Mouse (Mus musculus) cerebellum, adult 8-10 months (tissue): ENCODE measurements around the gene Syne3.

Source experiments
- DNase-seq: peaks from one replicate; pipeline ENCODE4 v3.0.0; 2022

The Syne3 gene

DNA sequence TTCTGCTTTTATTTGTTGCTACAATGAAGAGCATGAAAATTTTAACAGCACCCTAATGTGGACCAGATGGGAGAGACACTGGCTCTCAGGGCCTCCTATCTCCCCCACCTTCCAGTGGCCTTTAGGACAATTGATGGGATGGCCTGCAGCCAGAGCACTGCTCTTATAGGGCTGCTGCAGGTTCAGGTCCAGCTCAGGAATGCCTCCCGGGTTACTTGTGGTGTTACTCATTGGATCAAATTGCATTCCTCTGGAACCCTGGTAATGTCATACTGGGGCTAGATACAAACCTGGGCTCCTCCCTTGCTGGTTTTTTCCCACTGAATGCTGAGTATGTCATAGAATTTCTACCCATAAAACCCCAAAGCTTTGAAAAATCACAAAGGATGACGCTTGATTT, 90.4 kb downstream of the Syne3 start:
- no peak for DNase-seq

DNA sequence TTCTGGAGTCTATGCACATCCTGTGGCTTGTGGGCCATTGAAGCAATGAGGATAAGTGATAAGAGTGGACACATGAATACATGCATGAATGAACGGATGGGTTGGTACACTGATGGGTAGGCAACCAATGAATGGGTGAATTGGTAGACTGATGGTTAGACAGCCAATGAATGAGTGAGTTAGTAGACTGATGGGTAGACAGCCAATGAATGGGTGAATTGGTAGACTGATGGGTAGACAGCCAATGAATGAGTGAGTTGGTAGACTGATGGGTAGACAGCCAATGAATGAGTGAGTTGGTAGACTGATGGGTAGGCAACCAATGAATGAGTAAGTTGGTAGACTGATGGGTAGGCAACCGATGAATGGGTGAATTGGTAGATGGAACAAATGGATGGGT, 91.7 kb downstream of the Syne3 start:
- DNase-seq: no peak

DNA sequence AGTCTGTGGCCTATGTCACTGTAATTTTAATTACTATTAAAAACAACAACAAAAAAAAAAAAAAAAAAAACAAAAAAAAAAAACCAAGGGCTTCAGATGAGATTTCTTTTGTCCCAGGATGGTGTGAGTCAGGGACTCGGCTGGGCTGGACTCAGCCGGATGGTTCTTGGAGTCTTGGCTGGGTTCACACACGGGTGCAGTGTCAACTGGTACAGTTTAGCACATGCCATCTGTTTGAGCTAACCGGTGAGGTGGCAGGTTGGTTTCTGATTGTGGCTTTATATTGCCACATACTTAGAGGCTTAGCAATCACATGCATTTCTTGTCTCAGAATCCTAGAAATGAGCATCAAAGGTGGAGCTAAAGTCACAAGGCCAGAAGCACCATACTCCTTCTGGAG, 92.3 kb downstream of the Syne3 start:
- no peak for DNase-seq

DNA sequence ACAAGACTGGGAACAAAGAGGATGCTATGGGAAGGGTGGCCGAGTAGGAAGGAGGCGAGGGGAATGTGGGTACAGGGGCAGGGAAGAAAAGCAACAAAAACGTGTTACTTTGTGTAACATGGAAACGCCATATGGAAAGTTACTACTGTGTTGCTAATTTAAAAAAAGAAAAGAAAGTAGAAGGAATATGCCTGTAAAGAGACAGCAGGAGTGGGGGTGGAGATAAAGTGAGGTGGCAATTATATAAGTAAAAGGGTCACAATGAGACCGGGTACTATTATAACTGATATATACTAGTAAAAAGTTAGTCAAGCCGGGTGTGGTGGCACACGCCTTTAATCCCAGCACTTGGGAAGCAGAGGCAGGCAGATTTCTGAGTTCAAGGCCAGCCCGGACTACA, 92.8 kb downstream of the Syne3 start:
- DNase-seq: no peak

DNA sequence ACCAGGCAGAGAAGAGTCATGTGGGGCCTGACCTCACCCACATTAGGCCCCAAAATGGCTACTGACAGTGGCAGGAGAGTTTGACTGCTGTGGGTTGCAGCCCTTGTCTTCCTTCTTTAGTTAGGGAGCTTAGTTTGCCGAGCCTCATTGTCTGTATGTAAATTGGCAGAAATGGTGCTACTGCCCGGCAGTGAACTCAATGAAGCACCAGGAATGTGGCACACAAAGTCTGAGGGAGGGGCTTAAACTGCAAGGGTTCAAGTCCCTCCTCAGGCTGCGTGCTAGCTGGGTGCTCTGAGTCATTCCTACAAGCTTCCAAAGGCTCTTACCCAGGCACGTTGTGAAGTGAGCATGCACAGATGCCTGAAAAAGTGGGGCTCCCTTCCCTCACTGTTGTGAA, 93.9 kb downstream of the Syne3 start:
- no peak for DNase-seq

DNA sequence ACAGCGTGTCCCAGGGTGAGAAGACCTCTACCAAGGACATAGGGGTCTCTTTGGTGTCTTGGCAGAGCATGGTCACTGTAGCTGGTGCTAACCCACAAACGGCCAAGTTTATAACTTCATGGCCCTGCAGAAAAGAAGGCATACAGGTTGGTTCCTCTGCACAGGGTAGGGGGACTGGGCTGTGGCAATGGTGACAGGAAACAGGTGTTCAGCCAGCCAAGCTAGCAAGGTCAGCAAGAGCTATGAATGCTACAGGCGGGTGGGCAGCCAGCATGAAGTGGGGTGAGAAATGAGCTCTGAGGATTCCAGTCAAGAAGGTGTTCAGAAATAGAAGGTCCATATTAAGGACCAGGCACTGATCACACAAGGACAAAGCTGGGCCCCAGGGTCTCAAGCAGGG, 96.6 kb downstream of the Syne3 start:
- DNase-seq: no peak

DNA sequence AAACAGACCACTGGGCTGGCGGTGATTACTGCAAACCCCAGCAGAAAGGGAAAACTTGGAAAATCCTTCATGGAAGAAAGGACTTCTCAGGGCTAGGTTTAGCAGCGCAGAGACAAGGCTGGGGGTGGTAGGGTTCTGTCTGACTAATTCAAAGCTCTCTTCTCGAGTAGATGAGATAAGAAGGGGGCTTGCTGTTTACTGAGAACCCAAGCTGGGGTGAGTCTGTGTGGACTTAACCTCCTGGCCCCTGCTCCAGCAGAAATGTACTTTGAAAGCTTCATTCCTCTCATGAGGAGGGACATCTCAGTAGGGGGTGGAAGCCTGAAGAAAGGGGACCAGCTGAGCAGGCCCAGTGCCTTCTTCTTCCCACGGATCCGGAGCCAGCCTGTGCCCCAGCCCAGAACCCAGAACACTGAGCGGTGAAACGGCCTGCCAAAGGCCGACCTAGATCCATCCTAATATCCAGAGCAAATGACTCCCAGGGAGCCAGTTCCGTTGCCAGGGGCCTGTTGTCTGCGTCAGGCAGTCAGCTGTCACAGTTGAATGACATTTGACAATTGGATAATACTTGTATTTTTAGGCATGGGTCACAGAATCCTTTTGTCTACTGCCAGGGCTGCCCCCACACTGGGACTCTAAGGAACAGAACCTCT, 97.2 kb downstream of the Syne3 start:
- no peak for DNase-seq

DNA sequence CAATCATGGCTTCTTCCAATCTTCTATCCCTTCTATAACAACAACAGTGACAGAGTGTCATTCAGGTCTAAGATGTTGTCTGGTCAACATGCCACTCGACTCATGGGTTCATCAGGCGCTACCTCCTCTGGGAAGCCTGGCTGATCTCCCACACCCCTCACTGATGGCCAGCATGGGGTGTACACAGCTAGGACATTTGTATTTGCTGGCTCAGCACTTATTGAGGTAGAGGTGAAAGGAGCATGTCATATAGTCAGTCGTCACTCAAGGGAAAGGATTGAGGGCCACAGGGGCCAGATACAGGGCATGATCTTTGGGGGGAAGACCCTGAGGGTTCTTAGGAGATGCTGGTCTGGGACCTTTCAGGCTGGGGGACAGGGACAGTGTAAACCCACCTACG, 99.9 kb downstream of the Syne3 start:
- no peak for DNase-seq

DNA sequence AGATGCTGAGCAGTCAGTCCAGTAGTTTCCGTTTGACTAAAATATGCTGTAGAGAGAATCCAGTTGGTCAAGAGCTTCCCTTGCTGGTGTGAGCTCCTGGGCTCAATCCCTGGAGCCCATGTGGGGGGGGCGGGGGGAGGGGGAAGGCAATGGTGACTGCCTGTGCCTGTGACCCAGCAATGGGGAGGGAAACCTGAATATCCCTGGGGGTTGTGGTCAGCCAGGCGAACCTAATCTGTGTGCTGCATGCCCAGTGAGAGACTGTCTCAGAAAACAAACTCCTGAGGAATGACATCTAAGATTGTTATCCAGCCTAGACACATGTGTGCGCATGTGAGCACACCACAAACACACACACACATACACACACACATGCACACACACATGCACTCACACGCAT, 100.6 kb downstream of the Syne3 start:
- DNase-seq: no peak

DNA sequence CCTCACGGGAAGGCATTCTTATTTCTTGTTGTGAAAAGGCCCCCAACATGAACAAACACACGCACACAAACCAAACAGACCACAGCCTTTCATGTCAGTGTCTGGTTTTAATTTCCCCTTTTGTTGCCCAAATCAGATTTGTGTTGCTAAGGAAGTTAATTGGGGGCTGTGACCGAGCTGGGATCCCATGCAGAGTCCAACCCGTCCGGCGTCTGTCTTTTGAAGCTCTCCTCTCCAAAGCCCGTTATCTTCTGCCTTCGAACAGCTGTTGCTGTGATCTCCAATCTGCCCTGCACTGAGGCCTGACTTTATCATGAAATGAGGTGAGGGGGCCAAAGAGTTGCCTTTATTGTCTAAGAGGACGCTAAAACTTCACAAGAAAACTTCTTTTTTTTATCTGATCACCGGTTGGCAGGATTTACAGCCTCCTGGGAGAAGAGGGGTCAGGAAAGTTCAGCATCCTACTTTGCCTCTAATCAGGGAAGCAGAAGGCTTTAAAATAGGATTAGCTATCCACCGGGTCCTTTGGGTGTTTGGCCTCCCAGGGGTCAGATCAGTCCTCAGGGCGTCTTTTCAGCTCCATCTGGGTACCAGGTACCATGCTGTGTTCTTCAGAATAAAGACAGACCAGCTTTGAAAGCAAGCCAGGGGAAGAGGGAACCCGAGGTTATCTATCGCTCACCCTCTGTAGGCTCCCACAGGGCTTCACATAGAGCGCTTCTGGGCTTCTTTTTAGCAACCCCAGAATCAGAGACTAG, 101.4 kb downstream of the Syne3 start:
- no peak for DNase-seq

DNA sequence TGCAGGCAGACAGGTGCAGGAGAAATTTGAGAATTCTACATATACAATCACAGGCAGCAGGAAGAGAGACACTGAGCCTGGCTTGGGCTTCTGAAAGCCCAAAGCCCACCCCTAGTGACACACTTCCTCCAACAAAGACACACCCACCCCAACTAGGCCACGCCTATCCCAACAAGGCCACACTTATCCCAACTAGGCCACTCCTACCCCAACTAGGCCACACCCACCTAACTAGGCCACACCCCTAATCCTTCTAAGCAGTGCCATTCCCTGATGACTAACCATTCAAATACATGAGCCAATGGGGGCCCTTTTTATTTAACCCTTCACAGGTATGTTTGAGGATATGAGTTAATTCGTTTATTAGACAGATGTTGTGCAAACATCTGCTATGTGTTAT, 102.5 kb downstream of the Syne3 start:
- DNase-seq: no peak

DNA sequence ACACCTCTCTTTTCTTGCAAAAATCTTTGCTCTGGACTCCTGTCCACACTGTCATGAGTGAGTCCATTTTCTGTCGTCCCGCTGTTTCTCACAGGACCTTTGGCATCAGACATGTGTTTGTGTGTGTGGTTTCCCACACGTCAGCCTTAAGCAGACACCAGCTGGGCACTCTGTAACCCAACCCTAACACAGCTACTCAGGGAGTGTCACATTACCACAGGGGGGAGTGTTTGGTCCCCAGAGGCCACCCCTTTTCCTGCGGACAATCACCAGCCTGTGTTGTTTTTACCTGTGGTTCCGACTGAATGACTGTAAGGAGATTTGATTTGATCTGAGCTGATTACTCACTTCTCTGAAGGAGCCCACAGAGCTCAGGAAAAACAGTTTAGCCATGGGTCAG, 105.5 kb downstream of the Syne3 start:
- no peak for DNase-seq

DNA sequence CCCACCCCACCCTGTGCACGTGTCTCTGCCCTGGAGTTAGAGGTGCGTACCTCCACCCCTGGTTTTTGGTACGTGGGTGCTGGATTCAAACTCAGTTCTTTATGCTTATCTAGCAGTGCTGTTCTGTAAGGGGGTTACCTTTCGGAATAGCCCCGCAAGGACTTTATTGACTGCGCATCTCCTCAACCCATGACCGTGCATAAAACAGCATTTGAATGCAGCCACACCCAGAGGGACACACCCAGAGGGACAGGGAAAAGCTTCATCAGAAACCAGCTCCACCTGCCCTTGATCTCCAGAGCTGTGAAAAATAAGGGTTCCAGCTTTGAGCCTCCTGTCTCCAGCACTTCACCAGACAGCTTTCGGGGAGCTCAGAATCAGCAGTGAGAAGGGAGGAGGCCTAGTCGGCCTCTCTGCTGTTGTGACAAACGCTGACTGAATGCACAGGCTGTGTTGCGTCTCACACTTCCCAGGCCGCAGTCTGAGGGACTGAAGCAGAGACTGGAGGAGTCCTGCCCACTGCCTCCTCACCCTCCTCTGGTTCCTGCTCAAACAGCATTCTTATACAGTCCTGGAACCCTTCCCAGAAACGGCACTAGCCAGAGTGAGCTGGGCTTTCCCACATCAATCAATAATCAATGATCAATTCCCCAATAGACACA, 107.1 kb downstream of the Syne3 start:
- no peak for DNase-seq

DNA sequence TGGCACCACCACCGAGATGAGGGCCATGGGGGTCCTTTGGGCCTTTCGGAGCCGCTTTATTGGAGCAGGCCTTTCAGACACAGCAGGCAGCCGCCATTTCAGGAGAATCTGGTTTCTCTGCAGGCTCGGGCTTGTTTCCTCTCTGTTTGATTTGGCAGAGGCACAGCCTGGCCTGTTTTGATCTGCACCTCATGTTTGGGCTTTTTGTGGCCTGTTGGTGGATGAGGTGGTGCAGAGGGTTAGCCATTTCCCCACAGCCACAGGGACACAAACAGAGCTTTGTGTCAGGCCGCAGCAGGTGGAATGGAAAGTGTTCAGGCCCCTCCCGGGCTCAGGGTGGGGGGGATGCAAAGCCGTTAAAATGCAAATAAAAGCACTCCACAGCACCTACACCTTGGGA, 108.3 kb downstream of the Syne3 start:
- DNase-seq: no peak

DNA sequence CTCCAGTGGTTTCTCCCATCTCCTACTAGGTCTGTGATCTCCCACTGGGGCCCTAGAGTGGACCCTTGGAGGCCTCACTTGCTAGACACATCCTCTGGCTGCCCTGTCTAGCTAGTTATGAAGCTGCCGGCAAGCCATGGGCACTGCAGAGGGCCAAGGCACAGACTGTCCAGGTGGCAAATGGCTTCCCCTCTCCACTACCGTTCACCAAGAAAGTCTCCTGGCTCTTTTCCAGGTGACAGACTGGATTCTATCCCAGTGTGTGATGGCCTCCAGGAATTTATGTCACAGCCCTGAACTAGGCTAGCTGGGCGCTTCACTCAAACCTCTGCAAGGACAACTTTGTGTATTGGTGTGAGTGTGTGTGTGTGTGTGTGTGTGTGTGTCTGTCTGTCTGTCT, 109.8 kb downstream of the Syne3 start:
- peak; percentile 18 for DNase-seq

DNA sequence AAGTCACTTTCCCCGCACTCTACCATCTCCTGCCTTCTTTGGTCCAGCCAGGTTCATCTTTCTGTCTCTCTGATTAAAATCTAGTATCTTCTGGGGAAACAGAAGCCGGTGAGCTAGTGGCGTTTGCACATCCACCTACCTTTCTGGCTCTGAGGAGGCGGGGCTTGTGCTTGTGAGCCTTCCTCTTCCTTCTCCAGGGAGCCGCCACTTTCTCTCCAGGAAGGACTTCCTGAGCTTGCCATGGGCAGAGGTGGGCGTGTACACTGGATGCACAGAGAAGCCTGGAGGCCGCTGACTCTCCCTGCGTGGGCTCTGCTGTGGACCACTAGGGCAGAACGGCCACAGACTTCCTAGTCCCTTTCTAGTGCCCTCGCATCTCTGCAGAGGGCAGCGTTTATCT, 110.4 kb downstream of the Syne3 start:
- DNase-seq: no peak

DNA sequence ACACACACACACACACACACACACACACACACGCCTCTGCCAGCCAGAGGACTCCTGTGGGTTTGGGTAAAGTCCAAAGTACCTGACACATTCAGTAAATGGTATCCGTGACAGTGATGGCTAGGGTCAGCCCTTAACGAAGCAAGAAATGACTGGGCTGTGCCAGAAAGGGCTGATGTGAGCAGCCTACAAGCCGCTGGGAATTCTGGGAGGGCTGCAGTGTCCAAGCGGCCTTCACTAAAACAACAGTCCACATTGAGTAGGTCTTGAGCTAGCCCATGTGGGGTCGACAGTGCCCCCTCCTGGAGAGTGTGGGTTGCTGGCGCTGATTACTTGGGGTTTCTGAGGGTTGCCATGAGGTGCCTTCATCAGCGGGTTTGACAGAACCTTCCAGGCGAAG, 110.9 kb downstream of the Syne3 start:
- no peak for DNase-seq

DNA sequence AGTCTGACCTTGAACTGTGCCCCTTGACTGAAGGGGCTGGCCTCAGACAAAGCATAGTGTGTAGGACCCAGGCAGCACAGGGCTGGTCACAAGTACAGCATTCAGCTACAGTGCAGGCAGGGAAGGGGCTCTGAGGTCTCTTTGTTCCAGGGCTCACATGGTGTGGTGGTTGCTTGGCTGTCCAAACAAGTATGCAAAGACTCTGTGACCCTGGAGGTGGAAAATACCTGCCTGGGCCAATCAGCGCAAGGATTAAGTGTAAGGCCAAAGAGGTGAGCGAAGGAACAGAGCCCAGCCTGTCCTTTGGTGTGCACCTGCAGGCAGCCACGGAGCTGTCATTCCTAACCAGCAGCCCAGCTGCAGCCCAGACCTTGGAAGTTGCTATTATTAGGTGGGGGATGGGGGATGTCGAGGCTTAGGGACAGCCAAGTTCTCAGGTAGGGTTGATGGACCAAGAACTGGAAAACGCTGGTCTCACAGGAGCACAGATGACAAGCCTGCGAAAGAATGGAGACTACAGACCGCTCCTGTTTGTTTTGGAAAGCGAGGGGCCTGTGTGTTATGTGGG, 112.5 kb downstream of the Syne3 start:
- no peak for DNase-seq

DNA sequence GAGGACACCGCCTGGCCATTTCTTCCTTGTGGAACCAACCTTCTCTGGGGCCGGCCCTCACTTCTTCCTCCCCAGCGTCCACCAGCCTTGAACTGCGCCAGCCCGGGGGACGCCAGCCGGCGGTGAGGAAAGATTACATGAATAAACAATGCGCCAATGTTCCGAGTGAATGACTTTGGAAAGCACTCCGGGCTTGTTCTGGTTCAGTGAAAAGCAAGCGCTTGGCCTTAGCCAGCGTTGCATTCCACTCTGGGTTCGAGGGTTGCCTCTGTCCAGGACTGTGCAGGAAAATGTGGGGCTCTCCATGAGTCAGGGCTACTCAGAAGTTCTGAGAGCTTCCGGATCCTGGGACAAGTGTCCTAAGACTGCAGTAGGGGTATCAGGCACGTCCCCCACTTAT, 113.0 kb downstream of the Syne3 start:
- no peak for DNase-seq

DNA sequence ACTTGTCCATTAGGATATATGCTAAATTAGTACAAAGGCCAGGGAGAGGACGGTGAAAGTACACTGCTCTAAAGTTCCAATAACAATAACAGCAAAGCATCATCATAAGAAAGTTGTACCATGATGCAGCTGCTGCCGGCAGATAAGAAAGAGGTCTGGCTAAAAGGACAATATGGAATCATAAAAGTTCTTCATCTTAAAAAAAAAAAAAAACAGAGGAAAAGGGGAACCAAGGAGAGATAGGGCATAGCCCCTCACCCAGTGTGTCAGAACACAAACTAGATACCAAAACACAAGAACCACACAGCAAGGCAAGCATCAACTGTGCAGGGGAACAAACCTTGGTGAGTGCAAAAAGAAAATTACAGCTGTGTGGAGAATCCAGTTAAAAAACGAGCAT, 117.4 kb downstream of the Syne3 start:
- no peak for DNase-seq

DNA sequence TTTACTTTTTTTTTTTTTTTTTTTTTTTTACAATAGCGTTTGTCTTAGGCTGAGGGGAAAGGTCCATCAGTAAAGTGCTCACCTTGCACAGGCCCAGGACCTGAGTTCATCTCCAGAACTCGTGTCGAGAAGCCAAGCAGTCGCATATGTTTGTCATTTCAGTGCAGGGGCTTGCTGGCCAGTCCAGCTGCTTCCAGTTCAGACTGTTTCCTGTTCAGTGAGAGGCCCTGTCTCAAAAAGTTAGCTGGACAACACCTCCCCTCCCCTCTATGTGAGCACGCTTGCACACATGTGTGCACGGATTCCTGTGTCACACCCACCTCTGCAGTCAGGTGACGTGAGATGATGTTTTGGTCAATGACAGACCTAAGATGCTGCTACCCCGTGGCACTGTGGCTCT, 119.5 kb downstream of the Syne3 start:
- no peak for DNase-seq

DNA sequence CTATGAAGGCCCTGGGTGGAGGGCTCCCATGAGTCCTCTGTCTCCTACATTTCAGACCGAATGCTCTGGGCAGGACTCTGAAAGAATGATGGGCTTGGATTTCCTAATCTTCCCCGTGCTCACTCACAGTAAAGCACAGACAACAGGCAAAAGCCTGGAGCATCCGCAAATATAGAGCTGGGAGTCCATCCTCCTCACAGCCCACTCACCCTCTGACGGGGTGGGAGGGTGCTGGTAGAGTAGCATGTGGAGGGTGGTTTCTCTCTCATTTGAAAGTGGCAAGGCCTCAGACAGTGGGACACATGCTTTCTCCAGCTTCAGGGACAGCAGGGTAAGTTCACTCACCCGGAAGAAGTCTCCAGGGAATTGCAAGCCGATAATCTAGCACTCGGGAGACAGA, 123.5 kb downstream of the Syne3 start:
- no peak for DNase-seq

DNA sequence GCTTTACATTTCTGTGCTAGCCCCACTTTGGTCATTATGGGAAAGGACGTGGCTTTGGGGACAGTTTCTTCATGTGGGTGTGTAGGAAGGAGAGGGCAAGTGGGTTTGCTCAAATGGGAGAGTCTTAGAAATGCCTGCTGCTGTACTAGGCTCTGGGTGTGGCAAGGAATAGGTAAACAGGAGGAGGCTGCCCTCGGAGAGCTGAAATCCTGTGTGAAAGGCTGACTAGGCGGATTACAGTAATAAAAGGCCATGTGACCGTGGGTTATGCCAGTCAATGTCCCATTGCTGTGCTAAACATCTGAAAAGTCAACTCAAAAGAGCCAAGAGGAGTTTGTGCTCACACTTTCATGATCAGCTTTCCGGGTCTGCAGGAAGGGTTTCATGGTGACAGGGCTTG, 127.1 kb downstream of the Syne3 start:
- DNase-seq: no peak

DNA sequence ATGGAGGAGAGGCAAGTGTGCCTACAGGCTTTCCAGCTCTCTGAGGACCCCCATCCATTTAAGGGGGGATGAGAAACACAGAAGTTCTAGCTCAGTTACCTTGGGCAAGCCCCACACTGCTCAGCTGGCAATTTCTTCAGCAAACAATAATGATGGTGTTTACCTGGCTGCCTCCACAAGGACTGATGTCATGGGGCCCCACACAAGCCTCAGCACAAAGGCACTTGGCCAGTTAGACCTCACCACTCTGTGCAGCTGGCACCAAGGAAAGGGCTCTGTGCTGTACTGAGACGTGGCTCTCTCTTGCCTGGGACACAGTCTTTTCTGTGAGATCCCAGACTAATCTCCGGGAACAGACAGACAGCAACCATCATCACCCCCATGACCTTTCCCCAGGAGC, 127.5 kb downstream of the Syne3 start:
- DNase-seq: no peak
